Mouse (Mus musculus): Measurements from ENCODE around the gene Lcor.

GRCm38 (mm10) chr19:41452166-41452565 lies 30.3 kb upstream of the Lcor start:
- no peak for TF ChIP-seq ZC3H11A (IDR thresholded peaks at IDR 0.05; ENCODE audit: borderline replicate concordance, low read depth, low read length)
- no peak for TF ChIP-seq HCFC1 (IDR thresholded peaks at IDR 0.05; ENCODE audit: borderline replicate concordance, insufficient read depth, low read length)
